Mouse (Mus musculus) C2C12 (cell line): Measurements from ENCODE around the gene Olfr523.

Experiments used
- CTCF ChIP-seq: IDR thresholded peaks from one replicate; pipeline ENCODE4 v1.5.1; 2011; ENCODE audit not compliant: control insufficient read depth, insufficient read depth, insufficient read length
- MAX ChIP-seq: IDR thresholded peaks from one replicate; pipeline ENCODE4 v1.6.1; 2011; ENCODE audit warnings: mild to moderate bottlenecking, control low read depth
- USF1 ChIP-seq: IDR thresholded peaks from one replicate; pipeline ENCODE4 v1.6.1; 2011; ENCODE audit warnings: low read depth, mild to moderate bottlenecking, control low read depth, moderate library complexity

GRCm38 (mm10) chr7:140194031-140194430 is 21.0 kb downstream of the Olfr523 start:
- TF ChIP-seq CTCF (no peak), USF1 (no peak), MAX (no peak)
